Mouse (Mus musculus): ENCODE data around the gene Epm2a.
"Not testable (repeated sequence)": the region's sequence is repeated elsewhere in the genome, so short reads cannot be mapped to it uniquely, and the experiment has no call there.

Epm2a gene

DNA sequence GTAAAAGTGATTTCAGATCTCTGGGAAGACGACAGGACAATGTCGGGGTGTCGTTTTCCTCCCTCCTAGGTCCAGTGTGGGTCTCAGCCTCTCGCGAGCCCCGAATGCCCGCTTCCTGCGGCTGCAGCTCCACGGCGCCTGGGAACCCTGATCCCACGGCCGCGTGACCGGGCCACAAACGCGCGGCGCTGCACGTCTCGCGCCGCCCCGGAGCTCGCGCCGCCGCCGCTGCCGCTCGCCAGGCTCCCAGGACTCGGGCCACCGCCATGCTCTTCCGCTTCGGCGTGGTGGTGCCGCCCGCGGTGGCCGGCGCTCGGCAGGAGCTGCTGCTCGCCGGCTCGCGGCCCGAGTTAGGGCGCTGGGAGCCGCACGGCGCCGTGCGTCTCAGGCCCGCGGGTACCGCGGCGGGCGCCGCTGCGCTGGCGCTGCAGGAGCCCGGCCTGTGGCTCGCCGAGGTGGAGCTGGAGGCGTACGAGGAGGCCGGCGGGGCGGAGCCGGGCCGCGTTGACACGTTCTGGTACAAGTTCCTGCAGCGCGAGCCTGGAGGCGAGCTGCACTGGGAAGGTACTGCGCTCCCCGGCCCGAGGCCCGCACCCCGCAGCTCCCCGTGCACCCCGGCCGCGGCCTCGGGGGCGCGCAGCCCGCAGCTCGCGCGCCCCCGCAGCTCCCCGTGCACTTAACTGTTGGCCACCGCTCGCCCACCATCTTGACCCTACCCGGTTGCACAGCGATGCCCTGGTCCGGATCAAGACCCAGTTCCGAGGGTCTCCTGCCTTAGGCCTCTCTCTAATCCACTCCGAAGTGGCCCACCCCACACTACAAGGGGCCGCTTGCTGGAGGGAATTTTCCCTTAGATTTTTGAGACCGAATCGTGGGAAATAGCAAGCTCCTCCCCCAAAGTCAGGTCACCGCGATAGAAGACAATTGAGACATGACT, at the start of gene Epm2a:
Epm2a (plus strand) TSS at position 200 of the 937 bp plus-strand sequence.
- DNase-seq, result peak; percentile 88

DNA sequence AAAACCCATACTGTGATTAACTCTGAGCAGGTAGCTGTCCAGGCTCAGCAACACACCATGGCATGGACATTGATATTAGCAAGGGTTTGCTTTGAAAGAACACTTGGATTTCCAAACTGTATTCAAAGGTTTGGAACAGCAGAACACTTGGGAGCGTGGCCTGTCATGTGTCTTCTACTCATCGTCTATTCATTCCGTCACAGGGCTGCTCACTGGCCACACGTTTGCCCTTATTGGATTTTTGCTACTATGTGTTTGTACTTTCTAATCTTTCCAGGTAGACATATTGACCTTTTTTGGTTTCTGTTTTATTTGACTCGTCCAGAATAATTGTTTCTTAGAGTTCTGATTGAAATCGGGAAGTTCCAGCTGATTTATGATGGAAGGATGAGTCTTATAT, 44.8 kb upstream of the Epm2a start:
- no peak for DNase-seq

DNA sequence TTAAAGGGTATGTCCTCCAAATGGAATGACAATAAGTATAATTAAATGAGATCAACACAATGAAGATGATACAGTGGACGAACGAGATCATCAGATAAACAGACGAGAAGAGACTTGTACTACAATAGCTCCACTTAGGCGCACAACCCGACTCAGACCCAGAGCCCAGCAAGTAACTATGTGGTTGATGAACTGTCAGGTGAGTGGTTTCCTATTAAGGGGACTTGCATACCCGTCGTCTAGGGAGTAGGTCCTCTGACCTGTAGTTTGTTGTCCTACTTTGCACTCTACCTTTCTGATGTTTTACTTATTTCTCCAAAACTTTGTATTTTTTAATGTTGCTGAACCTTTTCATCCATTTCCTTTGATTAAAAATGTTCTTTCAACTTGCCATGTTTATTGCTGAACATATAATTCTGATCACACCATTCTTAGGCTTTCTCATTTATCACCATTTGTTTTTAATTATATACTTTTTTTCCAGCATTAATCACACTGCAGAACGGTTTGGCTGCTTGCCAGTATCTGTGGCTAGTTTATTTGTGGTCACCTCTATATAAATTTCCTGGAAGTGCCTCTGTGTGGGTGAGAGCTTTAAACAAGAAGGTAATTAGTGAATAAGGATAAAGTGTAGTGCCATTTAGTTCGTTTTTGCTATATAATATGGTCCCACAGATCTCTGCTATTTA, 37.7 kb upstream of the Epm2a start:
- no peak for DNase-seq

DNA sequence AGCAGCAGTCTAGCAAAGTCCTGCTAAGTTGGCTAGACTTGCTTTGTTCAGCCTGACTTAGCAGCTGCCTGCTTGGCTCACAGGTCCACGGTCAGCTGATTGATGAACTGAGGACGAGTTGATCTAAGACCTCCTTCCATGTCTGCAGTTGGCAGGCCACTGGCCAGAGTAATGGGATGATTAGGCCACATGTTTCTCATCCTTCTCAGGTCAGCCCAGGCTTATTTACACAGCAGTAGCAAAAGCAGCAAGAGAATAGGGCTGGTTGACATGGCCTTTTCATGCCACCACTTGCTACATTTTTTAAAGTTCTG, 37.2 kb upstream of the Epm2a start:
- DNase-seq, result peak; percentile 9

DNA sequence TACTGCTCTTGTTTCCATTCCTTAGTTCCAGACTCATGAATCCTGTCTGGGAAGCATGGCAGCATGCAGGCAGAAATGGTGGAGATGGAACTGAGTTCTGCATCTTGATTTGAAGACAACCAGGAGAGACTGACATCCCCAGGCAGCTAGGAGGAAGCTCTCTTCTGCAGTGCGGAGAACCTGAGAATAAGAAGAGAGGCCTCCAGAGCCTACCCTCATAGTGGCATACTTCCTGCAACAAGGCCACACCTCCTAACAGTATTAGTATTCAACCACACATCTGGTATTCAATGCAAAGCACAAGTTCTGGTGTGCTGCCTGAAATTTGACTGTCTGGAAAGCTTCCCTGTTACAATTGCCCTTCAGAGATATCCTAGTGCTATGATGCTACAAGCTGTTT, 33.3 kb upstream of the Epm2a start:
- no peak for DNase-seq

DNA sequence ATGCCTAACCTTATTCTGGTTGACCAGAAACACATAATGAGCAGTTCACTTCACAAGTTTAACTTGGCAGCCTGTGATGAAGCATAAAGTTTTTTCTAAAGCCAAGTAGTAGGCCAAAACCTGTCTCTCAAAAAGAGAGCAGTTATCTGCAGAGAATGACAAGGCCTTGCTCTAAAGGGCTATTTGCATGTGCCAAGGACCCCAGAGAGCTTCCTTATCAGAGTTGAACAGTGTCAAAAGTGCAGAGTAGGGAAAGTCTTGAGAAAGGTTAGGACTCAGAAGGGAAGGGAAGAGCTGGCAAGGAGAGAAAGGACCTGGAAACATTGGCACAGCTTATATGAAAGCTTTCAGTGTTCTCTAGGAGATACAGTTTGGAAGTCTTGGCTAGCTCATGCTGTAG, 32.7 kb upstream of the Epm2a start:
- DNase-seq, result no peak

DNA sequence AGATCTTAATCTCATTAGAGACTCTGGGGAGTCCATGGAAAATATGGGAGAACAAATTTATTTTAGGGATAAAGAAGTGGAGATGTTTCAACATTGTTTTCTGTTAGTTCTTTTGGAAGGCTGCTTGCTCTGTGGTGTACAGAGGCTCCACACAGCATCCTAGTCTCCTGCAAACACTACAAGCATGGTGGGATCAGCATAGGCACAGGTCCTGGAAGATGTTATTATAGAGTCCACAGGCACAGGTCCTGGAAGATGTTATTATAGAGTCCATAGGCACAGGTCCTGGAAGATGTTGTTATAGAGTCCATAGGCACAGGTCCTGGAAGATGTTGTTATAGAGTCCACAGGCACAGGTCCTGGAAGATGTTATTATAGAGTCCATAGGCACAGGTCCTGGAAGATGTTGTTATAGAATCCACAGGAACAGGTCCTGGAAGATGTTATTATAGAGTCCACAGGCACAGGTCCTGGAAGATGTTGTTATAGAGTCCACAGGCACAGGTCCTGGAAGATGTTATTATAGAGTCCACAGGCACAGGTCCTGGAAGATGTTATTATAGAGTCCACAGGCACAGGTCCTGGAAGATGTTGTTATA, 25.2 kb upstream of the Epm2a start:
- peak; percentile 72 for DNase-seq

DNA sequence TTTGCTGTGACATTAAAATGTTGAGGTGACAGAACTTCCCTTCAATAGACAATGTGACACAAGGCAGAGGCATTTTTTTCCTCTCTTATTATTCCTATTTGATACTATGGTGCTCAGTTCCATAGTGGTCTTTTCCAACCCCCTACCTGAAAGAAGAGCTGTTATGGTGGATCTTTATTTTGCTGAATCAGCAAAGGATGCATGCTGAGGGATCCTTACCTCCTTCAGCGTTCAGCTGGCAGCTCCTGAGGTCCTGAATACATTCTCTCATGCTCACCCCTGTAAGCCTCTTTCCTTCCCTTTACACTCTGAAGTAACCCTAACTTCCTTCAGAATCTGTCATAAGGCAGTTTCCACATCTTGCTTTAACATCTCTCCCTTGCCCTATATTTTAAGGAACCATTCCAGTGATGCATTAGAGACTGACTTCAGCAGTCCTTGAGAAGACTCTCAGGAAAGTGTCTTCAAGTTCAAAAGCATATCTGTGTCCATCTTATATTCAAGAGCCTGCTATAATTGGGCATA, 23.7 kb upstream of the Epm2a start:
- DNase-seq, result no peak

DNA sequence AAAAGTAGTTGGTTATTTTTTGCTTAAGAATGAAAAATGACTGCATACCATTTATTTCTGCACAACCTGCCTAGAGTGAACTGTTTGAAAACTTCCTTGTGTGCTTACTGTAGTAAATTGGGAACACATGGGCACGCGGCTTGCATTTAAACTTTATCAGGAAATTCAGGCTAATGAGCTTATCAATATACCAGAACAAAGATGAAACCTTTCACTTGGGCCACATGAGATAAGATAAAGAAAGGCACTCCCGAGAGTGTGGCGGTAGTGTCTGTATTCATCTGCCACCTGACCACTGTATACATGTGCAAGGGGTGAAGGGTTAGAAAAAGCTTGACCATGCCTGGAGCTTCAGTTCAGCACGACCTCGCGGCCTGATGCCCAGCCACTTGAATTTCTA, 20.9 kb upstream of the Epm2a start:
- no peak for DNase-seq

DNA sequence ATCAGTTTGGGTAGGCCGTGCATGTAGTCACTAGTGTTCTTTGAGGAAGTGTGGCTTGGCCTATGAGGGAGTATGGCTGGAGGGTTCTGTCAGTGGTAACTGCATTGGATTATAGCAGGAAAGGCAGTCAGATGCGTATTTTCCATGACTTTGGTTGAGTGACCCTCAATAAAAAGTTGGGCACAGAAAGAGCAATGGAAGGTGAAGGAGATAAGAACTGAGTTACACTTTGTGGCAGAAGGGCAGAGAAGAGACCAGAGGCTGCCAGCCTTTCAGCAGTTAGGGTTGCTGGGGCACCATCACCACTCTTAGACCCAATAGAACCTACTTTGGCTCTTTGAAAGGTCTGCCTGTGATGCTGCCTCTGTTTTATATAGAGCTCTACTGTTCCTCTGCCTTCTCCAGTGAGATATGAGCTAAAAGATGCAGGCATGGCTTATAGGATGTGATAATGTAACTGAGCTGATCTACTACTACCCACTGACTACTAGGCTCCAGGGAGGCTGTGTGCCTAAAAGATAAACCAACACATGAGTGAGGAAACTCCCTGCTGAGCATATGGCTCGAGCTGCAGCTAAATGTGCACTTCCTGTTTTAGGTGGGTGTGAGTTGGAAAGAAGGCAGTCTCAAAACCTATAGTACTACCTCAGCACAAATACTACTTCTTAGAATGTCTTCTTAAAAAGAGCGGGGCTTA, 19.9 kb upstream of the Epm2a start:
- no peak for DNase-seq

DNA sequence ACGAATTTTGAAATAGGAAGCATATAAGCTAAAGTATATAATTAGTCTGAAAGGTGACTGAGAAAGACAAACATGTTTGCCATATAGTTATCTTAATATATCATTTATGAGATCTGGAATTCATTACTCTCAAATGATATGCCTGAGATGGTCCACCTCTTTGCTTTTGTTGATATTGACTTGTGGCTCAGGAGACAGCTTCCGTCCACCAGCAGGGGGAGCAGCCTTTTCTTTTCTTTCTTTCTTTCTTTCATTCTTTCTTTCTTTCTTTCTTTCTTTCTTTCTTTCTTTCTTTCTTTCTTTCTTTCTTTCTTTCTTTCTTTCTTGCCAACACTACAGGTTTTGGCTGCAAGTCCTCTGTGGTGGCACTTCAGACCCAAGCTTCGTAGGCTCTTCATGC, 16.7 kb upstream of the Epm2a start:
- no peak for DNase-seq

DNA sequence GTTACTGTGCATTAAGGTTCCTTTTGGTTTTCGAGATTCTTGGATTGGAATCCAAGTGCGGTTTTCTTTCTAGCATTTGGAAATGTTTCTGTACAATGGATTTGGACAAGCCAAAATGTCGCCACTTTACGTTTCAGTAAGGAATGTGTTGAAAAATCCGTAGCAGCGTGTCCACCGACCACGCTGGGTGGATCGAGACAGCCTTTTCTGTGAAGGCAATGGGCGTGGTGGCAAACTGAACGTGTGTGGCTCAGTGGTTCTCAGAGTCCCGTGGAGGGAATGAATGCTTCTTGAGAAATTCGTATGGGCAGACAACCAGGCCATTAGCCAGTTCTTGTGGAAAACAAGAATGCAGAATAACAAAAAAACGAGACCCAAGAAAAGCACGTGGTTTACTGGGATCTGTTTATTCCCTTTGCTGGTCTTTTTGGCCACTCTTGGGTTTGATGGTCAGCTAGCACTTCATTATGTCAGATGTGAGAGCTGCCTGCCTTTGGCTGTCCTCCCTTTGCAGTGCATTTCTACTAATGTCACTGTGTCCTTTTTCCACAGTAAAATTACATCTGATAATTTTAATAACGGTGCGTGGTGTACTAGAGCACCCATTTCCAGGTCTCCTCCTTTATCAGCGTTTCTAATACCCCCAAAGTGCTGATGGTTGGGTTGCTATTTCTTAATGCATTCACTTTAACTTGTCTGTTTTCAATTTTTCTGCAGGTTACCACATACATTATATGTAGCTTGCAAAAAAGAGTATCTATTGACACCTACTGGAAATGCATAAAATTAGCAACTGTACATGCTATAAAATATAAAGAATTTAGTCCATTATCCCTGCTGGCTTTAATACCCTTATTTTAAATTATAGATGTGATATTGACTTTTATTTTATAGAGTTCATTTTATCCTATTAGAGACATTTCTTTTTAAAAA, 1.6 kb downstream of the Epm2a start:
- DNase-seq, result peak; percentile 9

DNA sequence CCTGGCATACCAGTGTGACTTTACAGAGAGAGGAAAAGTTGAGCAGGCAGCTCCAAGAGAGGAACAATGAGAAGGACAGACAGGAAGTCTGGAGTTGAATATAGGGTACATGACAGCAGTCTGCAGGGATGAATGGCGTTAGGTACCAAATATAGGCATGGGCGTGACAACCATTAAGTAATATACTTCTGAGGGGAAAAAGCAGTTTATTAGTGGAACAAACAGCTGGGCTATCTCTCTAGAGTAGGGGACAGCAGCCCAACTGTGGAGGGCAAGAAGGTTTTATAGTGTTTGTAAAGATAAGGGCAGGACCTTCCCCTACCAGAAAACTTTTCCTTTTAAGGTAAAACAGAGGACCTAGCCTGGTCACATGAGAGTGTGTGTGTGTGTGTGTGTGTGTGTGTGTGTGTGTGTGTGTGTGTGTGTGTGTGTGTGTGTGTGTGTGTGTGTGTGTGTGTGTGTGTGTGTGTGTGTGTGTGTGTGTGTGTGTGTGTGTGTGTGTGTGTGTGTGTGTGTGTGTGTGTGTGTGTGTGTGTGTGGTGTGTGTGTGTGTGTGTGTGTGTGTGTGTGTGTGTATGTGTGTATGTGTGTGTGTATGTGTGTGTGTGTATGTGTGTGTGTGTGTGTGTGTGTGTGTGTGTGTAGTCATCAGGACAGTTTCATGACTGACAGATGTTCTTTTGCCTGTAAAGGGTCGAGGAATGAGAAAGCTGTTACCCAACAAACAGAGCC, 7.2 kb downstream of the Epm2a start:
- DNase-seq, result not testable (repeated sequence)

DNA sequence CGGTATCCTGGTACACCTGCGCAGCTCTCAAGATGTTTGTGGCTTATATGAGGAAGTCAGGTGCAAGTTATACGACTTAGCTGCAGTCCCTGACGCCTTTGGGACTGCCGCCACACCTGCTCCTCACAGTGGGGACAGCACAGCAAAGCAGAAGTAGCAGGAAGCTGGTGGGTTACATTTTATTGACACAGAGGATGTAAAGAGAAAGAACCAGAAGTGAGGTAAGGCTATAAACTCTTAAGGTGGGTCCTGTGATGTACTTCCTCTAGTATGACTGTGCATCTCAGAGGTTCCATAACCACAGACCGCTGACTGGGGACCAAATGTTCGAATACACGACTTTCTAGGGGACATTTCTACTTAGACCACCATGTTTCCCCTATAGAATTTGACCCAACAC, 11.4 kb downstream of the Epm2a start:
- DNase-seq, result no peak

DNA sequence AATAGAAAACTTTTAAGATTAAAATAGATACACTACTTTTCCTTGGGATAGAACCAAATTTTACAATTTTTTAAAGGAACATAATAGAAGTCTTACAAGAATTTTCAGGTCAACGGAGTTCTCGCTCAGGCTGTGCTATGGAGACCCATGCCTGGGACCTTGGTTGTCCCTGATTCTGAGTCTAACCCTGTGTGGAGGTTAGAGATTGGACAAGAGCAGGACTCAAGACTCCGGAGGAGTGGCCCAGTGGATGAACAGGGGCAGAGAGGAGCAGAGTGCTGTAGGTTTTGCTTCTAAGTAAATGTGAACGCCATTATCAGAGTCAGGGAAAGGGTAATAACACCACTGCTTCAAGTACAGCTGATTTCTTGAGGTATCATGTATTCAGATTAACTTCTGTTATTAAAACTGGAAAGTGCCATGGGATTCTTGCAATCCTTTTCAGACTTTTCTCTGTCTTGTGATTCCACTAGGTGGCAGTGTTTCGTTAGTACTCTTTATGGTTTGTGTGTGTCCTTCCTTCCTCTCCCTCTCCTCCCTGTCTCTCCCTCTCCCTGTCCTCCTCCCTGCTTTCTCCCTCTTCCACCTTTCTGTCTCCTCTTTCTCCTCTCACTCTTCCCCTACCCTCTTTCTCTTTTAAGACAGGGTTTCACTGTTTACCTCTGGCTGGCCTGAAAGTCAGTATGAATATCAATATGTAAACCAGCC, 18.9 kb downstream of the Epm2a start:
- DNase-seq, result peak; percentile 78

DNA sequence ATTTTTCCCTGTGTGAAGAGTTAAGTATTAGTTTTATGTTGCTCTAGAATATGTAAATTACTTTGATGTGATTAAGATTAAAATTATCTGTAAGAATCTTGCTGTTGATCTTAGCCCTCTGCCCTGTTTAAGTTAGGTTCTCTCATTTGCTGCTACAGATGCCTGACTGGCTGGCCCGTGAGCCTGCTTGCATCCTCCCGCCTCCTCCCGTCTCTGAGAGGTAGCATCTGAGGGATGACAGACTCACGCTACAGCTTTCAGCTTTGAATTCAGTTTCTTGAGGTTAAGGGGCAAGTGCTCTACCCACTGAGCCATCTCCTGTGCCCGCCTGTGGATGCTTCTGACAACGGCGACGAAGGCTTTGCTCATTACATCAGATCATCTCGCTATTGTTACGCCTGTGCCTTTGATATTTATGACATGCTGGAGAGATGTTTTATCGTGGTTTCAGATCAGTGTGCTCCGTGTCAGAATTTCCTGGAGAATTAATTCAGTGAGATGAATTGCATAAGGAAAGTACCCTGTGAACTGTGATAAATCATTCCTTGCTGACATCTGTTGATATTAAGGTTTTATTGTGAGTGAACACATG, 19.8 kb downstream of the Epm2a start:
- DNase-seq, result no peak

DNA sequence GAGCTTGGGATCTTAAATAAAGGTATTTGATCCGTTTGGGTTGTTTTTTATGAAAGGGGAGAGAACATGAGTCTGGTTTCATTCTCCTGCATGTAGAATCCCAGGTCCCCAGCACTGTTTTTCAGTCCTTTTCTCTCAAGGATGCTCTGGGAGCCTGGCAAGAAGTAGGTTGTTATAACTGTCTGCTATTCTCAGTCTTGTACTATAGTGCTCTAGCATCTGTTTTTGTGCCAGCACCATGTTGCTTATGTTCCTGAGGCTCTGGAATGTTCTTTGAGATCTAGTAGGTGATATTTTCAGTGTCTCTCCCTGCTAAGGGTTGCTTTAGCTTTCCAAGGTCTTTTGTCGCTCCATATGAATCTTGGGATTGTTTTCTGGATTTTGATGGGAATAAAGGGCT, 38.1 kb downstream of the Epm2a start:
- DNase-seq, result no peak

DNA sequence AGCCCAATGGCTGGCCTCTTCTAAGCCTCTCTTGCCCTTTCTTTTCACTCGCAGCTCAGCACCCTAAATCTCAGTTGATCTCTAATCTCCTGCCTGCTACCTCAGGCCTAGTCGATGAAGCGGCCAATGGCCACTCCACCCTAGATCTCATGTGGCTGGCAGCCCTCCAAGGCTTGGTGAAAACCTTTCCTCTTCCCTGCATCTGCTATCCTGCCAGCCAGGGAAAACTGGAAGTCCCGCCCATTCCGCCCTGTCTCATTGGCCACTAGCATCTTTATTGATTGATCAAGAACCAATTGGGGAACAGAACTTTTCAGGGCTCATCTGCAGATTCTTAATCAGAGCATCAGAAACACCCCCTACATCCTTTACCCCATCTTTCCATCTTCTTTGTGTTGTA, 67.7 kb downstream of the Epm2a start:
- DNase-seq, result peak; percentile 58

DNA sequence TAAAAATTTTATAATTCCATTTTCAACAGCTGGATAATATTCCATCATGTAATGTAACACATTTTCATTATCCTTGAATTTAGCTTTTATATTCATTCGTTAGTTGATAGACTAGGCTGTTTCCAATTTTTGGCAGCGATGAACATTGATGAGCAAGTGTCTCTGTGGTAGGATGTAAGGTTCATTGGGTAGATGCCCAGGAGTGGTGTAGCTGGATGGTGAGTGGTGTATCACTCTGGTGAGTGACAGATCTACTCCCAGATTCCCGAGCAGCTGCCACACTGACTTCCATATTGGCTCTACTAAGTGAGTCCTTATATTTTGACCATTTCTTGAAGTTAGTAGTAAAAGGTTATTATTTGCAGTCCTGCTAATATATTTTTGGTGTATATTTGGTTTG, 76.9 kb downstream of the Epm2a start:
- DNase-seq, result no peak
